Mouse (Mus musculus) T-helper 1 cell (primary cell): ENCODE results near the gene Sgce.
"Not testable (repeated sequence)": the region's sequence is repeated elsewhere in the genome, so short reads cannot be mapped to it uniquely, and the experiment has no call there.

ENCODE experiments used
- in situ Hi-C: fragments of 300-600 bp; cut with MboI, MseI; formaldehyde crosslinking; loops from one replicate; pipeline ENCODE4 v1.15.1; 2025; ENCODE audit warnings: high pct_unique_total_duplicates

Sgce gene

DNA sequence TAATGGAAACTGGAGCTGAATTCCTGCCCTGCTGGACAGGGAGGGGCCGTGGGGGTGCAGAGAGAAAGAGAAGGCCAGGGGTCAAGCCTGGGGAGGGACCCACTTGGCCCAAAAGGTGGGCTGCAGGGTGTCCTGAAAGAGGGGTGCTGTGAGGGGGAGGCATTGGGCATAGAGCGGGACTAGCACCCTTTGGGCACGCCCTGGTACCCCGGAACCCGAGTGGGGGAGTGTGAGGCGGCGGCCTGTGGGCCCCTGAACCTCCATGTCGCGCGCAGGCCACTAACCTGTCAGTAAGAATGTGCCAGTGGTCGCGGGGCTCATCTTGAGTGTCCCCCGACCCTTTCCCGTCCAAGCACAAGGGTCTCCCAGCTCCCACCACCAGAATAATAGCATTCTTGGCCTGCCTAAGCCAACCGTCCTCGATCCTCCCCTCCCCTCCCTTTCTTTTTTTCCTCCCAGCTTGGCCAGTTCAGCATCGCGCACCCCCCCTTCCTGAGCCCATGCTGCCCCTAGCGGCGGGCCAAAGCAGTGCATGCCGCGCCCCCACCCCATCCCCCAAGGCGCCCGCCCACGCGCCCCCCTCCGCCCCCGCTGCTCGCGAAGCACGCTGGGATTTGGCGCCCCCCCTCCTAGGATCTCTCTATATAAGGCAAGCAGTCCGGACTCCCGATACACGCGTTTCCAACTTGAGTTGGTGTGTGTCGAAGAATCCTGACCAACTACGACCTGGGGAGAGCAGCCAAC lies at the start of gene Sgce, which contains the start of gene Peg10:
Sgce (minus strand) TSS at position 512 of the 744 bp plus-strand sequence.
Peg10 (plus strand) TSS at position 611 of the 744 bp plus-strand sequence.
- in situ Hi-C loops, result no loop called here

DNA sequence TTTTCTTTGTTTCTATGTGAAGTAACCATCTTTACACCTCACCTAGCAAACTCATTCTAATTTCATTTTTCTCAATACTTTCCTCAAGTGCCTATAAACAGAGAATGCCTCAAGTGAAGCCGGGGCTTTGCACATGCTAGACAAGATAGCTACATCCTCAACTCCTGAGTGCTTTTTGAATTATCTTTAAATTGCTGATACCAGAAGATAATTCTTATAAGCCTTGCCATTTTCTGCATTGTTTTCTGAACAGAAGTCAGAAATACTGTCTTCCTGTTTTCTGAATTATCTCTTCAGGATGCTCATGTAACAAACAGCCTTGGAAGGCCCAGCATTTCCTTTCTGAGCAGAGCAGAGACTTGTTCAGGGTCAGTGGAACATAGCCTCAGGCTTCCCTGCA lies 49.3 kb upstream of the Sgce start:
- in situ Hi-C loops, result no loop called here

DNA sequence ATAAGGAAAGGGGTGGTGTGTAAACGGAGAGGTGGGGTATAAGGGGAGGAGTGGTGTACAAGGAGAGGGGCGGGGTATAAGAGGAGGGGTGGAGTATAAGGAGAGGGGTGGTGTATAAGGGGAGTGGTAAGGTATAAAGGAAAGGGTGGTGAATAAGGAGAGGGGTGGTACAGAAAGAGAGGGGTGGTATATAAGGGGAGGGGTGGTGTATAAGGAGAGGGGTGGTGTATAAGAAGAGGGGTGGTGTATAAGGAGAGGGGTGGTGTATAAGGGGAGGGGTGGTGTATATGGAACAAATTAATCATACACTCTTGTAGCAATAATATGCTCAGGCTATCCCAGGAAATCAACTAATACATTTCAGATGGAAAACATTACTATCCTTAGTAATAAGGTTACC lies 15.2 kb upstream of the Sgce start:
- in situ Hi-C loops, result no loop called here

DNA sequence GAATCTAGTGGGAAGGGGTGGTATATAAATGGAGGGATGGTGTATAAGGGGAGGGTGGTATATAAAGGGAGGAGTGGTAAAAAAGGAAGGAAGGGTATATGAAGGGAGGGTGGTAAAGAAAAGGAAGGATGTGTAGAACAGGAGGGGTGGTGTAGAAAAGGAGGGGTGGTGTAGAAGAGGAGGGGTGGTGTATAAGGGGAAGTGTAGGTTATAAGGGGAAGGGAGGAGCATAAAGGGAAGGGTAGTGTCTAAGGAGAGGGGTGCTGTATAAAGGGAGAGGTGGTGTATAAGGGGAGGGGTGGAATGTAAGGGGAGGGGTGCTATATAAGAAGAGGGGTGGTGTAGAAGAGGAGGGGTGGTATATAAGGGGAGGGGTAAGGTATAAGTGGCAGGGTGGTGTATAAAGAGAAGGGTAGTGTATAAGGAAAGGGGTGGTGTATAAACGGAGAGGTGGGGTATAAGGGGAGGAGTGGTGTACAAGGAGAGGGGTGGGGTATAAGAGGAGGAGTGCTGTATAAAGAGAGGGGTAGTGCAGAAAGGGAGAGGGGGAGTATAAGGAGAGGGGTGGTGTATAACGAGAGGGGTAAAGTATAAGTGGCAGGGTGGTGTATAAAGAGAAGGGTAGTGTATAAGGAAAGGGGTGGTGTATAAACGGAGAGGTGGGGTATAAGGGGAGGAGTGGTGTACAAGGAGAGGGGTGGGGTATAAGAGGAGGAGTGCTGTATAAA lies 14.6 kb upstream of the Sgce start:
- in situ Hi-C loops, result not testable (repeated sequence)

GRCm38 (mm10) chr6:4754886-4755285 lies 7.9 kb upstream of the Sgce start:
- in situ Hi-C loops, result no loop called here

DNA sequence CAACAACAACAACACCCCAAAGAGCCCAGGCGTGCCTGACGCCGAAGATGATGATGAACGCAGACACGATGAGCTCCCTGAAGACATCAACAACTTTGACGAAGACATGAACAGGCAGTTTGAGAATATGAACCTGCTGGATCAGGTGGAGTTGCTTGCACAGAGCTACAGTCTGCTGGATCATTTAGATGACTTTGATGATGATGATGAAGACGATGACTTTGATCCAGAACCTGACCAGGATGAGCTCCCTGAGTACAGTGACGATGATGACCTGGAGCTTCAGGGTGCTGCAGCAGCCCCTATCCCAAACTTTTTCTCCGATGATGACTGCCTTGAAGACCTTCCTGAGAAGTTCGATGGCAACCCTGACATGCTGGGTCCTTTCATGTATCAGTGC lies 7.3 kb upstream of the Sgce start:
- in situ Hi-C loops, result no loop called here

GRCm38 (mm10) chr6:4751355-4751754 lies 4.3 kb upstream of the Sgce start:
- in situ Hi-C loops, result no loop called here

DNA sequence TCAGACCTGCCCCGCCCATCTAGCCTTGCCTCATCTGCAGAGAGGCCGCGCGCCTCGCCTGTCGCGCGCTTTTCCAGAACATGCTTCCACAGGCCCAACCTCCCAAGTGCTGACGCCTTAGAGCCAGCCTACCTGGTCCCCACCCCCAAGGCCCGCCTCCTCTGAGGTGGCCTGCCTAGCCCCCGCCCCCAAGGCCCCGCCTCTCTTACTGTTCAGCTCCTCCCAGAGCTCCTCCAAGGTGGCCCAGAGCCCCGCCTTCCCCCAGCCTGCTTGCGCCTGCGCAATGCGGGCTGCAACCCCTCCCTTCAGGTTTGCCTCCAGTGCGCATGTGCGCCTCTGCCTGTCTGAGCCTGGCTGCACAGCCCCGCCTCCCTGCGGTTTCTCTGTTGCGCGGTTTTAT lies 2.1 kb upstream of the Sgce start:
- in situ Hi-C loops, result no loop called here

DNA sequence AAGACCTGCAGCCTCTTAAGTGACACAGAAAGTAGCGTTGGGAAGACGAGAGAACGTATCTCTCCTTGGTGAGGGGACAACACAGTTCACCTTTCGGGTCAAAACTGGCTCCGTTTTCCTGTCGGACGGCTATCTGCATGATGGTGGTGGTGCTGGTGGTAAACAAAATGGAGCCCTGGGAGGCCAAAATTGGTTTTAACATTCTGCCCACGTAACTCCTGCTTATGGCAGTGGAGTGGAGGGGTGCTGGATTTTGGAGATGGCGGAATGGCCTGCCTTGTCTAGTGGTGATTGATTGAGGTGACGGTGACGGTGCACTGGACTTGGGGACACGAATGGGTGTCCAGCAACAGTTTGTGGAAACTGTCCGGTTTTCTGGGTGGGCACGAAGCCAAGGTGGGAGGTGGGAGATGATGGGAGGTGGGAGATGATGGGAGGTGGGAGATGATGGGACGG lies 1.5 kb upstream of the Sgce start:
- in situ Hi-C loops, result no loop called here

GRCm38 (mm10) chr6:4747677-4748505 lies 884 bp upstream of the Sgce start:
- in situ Hi-C loops, result no loop called here

DNA sequence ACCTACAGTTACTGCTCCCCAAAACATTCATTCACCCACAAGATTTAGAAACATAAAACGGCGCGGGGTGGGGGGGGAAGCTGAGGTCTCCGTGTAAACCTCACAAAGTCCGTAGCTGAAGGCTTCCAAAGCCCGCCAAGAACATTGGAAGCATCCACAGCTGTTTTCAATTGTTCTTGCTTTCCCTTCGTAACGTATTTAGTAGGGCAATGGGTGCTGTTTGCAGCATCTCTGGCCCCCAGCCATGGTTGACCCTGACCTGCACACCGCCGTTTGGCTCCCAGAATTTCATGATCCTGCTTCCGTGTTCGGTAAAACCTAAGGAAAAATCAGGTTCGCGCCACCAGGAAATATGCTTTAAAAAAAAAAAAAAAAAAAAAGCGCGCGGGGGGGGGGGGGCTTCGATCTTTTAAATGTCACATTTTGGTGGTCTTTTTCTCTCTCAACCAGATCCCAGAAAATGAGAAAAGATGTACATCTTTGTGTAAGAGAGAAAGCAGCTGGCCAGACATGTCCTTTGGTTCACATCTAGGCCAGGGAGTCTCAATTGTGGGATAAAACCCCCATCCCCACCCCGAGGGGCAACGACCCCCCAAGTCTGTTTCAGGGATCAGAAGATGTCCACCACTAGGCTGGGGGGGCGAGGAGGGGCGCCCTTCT lies 841 bp downstream of the Sgce start:
- in situ Hi-C loops, result no loop called here

DNA sequence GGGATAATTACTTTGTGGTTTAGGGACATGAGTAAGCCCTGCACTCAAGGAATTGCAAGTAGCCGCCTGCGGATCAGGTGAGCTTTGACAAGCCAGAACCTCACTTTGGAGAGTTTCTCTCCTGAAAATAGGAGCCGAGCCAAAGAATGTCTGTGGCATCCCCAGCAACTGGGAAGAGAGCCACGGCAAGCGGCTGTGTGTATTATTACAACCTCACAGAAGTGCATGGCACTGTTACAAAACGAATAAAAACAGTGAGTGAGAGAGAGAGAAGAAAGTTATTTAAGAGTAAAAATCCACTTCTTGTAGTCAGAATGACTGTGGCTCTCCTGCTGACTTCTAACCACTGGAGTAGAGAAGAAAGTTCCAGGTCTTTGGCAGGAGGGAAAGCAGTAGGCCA lies 6.5 kb downstream of the Sgce start:
- in situ Hi-C loops, result no loop called here

- in situ Hi-C loops, result no loop called here
These were observed 7.3 kb downstream of the Sgce start for GRCm38 (mm10) chr6:4739522-4740355.

DNA sequence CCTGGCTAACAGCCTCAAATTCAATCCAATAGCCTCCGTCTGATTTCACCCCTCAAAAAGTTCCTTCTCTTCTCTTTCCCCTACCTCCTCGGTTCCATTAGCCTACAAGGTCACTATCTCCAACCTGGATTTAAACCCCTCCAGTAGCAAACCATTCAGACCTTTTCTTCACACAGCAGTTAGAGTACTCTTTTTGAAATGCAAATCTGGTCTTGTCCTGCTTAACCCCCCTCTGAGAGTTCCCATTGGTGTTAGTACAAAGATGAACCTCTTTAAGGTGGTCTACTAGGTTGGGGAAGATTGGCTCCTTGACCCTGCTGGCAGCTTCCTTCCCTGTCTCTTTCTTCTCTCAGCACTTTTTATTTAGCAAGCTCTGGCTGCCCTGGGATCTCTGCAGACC lies 8.3 kb downstream of the Sgce start:
- in situ Hi-C loops, result no loop called here

GRCm38 (mm10) chr6:4738034-4738629 lies 8.9 kb downstream of the Sgce start:
- in situ Hi-C loops, result no loop called here

DNA sequence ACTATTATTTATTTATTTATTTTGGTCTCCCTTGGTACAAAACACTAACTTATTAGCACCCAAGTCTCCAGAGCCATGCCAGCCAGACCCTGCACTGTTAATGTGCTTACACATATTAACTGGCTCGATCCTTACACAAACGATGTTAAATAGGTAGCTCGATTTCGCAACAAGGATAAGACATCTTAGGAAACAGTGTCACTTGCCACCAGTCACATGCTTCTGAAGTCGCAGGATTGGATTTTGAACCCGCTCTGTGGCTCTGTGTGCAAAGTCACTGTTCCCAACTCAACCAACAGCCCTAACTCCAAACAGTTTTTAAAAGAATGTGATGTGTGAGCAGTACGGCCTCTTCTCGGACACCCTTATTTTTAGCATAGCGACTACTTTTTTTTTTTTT lies 10.6 kb downstream of the Sgce start:
- in situ Hi-C loops, result no loop called here

DNA sequence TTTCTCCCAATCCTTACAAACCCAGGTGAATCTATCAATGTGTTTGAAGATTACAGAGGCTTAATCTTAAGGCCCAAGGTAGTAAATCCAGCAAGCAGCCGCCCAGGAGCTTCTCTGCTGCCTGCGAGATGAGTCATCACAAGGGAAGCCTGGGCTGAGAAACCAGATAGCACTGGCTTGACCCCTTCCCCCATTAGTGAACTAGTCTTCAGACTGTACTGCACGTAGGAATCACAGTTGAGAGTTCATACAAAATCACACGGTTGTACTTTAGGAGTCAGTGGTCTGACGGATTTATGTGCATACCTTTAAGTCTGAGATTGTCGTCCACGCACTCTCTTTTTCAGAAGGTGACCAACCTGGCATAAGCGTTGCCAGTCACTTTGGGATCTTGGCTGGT lies 13.8 kb downstream of the Sgce start:
- in situ Hi-C loops, result no loop called here

- in situ Hi-C loops, result no loop called here
These were observed 15.3 kb downstream of the Sgce start for GRCm38 (mm10) chr6:4731675-4732074.

DNA sequence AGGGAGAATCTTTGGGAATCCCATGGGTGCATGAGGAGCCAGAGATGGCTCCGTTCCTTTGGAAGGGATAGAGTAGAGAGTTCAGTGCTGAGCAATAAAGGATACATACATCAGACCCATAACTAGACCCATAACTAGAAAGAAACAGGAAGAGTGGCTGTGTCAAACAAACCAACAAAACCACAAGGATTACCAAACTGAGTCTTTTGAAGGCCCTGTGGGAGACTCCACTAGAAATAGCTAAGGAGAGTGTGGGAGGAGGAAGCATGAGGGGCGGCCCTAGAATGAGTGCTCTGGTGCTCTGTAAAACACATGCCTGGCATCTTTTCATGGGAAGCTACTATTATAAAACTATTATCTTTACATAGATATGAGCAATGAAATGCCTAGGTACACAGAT lies 18.7 kb downstream of the Sgce start:
- in situ Hi-C loops, result no loop called here

- in situ Hi-C loops, result no loop called here
These were observed 22.8 kb downstream of the Sgce start for GRCm38 (mm10) chr6:4723998-4724757.
